Mouse (Mus musculus) frontal cortex, adult 2 months (tissue): Measurements from ENCODE around the gene Sod2. TPM values are rescaled to one million over a fixed set of nuclear protein-coding genes. Genes with fewer than 3 reads are reported as not detected.
"Not testable (repeated sequence)": the region's sequence is repeated elsewhere in the genome, so short reads cannot be mapped to it uniquely, and the experiment has no call there.

ENCODE experiments used
- DNase-seq, 2 experiments: peaks; one replicate each; pipeline ENCODE4 v3.0.0; 2022; ENCODE audit warnings: low spot score in 1 of 2; ENCODE audit errors: extremely low spot score in 1 of 2
- polyA plus RNA-seq: library from polyadenylated mRNA; depleted of rRNA; stranded (reverse); fragments of >200 nt; gene quantifications from 2 replicates; pipeline ENCODE4 v1.2.3, GENCODE M21; 2012; rRNA removed

The Sod2 gene
- polyA plus RNA-seq, 1 experiment = 261 TPM

DNA sequence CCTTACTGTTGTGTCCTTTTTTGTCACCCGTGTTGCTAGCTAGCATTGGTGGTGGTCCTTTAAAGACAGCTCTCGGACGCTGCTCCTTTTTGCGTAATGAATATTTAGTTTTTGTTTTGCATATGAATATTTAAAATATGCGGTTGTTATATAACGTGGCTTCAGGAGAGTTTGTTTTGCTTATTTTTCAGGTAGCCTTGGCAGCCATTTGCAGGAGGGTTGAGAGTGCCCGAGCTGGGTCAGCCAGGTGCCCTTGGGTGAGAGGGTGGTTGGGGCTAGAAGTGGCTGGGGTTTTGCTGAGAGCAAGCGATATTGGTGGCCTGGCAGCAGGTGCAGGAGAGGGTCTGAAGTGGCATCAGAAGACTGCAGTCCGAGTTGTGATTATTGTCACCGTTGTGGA, 1.9 kb downstream of the Sod2 start:
- DNase-seq = no peak

DNA sequence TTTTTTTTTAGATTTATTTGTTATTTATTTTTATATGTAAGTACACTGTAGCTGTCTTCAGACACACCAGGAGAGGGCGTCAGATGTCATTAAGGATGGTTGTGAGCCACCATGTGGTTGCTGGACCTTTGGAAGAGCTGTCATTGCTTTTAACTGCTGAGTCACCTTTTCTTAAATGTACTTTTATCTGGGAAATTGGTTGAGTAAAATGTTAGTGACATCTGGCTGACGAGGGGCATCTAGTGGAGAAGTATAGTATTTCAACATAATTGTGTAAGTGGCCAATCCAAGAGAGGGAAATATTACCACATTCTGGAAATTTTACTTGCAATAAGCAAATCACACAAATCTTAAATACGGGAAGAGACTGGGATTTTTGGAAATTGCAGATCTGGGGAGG, 3.2 kb downstream of the Sod2 start:
- DNase-seq = peak in 1 of 2 experiments; percentile 73

DNA sequence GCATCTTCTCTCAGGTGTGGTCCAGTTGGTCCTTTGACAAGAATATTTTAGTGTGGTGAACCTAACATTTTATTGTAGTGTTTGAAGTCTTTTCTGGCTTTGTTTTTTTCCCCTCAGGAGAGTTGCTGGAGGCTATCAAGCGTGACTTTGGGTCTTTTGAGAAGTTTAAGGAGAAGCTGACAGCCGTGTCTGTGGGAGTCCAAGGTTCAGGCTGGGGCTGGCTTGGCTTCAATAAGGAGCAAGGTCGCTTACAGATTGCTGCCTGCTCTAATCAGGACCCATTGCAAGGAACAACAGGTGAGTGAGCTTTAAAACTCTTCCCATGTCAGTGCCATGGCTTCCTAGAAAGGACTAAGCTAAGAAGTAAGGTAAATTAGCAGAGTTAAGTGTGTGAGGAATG, 6.7 kb downstream of the Sod2 start:
- DNase-seq = no peak

DNA sequence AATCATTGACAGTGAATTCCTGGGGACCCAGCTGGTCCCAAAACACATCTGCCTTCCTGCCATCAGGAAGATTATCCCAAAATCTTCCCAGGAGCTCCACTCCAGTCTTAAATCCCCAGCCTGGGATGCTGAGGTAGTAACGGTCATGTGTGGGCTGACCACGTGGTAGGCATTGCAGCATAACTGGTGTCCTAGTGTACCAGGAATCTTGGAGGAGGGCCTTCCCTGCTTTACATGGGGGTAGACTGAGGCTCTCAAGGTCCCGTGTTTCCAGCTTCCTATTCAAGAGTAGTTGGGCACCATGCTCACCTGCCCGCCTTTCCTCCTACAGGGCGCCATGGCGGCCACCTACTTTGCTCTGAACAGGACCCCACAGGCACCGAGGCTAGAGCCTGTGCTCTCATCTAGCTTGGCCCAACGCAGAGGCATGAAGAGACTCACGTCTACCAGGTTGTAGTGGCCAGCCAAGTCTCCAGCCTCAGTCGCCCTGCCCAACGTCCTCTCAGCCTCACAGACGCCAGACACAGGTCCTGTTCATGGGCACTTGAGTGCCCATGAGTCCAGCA, 30.1 kb downstream of the Sod2 start:
- not testable (repeated sequence) for DNase-seq

DNA sequence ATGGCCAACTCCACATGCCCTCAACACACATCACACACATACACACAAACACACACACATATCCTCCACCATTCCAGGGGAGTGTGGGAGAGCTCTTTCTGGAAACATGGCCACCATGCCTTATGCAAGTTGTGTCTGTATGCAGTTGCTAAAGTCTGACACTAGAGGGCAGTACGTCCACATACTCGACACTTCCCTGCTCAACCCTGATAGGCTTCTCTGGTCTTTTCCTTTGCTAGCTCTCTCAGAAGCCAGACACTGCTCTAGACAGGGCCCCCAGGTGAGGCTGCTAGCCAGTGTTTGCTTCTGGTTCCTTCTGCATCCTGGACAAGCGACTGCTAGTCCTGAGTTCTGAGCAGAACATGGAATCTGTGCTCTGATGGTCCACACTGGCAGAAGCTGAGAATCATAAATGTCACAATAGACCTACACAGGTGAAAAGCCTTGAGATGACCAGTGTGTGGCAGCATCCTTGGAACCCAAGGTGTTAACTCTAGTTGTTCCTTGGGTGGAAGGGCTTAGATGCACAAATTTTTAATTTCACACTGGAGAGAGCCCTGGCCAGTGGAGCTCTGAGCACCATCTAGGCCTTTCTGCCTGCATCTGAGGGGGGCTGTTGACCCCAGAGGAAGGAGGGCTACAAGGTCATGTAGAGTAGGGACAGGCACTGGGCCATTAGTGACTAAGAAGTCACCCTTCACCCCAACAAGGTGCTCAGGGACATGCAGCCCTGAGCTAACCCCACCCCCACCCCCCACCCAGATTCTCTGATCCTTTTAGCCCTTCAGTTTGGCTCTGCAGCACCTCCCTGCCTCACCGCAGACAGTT, 37.4 kb downstream of the Sod2 start:
- DNase-seq = peak; percentile 37 to 78

DNA sequence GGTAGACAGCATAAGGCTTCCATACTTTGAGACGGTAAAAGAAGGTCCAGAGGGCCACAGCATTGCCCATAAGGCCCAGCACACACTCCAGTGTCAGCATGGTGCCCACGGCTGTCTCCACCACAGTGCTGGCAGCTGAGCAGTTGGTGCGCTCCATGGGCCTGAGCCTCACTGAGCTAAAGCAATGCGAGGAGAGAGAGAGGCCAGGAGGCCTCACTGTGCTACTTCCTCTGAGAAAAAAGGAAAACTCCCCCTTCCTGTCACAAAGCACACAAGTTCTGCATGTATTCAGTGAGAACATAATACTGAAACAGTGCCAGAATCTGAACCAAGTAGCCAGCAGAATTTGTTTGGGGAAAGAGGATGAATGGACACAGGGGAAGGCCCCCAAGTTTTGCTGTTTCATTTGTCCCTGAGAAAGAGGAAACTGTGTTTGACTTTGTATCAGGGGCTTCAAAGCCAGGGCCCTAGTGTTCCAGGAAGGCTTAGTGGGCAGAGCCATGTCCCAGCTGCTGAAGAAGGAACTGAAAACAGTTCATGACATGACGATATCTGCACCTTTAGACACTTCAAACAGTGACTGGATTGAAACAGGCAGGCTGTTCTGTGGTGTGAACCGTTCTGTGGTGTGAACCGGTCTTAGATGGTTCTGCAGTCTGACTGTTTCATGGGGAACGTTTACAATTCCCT, 45.6 kb downstream of the Sod2 start, which contains the start of gene Gpr31b:
Gene Gpr31b, minus strand, starts transcription at position 173 of the 690 bp plus-strand sequence.
- not testable (repeated sequence) for DNase-seq

DNA sequence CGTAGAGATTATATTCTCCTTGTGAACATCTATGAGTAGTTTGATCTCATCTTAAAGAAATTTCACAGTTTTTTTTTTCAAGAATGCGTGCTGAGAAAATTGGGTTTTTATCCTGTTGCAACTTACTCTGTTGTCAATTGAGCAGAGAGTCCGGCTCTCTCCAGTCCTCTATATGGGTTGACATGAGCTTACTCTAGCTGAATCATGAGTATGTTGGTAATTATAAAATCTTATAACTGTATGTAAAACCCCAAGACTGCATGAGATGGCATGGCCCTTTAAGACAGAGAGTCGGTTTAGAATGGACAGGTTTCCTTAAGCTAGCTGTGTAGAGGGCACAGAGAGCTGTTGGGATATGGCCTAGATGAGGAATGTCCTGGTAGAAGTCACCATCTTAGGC, 54.2 kb downstream of the Sod2 start, which contains the start of gene Tcp10b:
Gene Tcp10b, plus strand, starts transcription at position 301 of the 400 bp plus-strand sequence.
- DNase-seq = not testable (repeated sequence)

DNA sequence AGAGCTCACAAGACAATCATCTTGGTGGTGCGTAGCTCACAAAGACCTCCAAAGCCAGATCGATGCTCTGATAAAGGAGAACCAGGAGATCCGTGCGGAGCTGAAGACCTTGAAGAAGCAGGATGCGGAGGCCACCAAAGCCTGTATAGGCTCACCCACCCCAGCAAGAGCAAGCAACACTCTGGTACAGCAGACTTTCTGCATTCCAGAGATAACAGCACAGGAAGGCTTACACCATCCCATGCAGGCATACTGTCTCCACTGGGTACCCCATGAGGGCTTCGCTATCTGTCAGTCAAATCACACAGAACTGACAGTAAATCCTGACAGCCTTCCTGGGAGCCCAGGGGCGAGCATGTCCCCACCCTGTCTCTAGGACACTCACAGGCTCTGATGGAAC, 56.2 kb downstream of the Sod2 start:
- not testable (repeated sequence) for DNase-seq

DNA sequence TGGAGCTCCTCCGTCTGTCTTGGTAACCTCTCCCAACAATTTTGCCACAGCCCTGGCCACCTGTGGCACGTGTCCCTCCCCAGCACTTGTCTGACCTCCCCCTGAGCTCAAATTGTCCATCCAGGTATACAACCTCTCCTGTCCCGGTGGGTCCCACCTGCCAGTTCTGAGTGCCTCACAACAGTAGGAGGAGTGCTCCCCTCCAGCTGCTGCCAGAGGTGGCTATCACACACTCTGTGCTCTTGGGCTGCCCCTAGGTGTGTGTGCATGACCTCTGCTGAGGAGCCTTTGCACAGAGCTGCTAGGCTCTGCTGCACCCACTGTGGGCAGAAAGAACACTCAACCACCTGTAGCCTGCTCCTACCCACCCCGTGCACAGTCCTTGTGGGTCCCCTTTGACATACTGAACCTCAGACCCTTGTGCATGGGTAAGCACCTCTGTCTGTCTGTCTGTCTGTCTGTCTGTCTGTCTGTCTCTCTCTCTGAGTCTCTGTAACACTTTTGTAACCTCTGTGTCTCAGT, 61.3 kb downstream of the Sod2 start:
- not testable (repeated sequence) for DNase-seq

DNA sequence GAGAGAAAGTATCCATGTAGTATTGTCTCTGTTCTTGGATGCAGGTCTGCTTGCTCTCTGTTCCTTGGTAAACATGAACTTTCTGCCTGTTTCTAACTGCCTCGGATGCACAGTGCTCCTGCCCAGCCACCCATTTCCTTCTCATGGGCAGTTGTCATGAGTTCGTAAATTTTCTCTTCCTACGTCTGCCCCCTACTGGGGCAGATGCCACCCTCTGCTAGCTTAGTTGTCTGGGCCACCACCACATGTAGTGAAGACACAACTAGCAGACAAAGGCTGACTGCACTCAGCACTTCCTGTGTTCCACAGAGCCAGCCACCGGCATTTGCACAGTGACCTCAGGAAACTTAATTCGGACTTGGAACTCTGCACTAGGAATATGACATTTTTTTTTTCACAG, 62.6 kb downstream of the Sod2 start:
- DNase-seq = not testable (repeated sequence)

Other genes with a start within 250 kb of the Sod2 start
- 12.7 and 14.8 TPM in 2 replicates for gene Igf2r, start 237.2 kb upstream of the Sod2 start, polyA plus RNA-seq
- gene Mas1, start 138.7 kb upstream of the Sod2 start, polyA plus RNA-seq = 25.8 and 34.8 TPM in 2 replicates
- 0.22 and 0.23 TPM in 2 replicates for gene Mrgprh, start 130.8 kb upstream of the Sod2 start, polyA plus RNA-seq
- gene Pnldc1, start 96.6 kb upstream of the Sod2 start, polyA plus RNA-seq = 3.8 and 4.3 TPM in 2 replicates
- gene Tcp1, start 91.1 kb upstream of the Sod2 start, polyA plus RNA-seq = 122 and 138 TPM in 2 replicates
- 55.8 and 56.9 TPM in 2 replicates for gene Mrpl18, start 90.5 kb upstream of the Sod2 start, polyA plus RNA-seq
- gene Acat3, start 66.2 kb upstream of the Sod2 start, polyA plus RNA-seq = 4.1 and 6.0 TPM in 2 replicates
- 40.0 and 45.0 TPM in 2 replicates for gene Acat2, start 46.1 kb upstream of the Sod2 start, polyA plus RNA-seq
- 53.6 and 66.9 TPM in 2 replicates for gene Wtap, start 12.7 kb upstream of the Sod2 start, polyA plus RNA-seq
- gene Gpr31b, start 45.5 kb downstream of the Sod2 start, polyA plus RNA-seq = not detected in 2 replicates
- 0.70 and 0.86 TPM in 2 replicates for gene Tcp10b, start 54.3 kb downstream of the Sod2 start, polyA plus RNA-seq
- 0.06 and 0.08 TPM in 2 replicates for gene Unc93a, start 125.0 kb downstream of the Sod2 start, polyA plus RNA-seq
- gene Smok2a, start 214.3 kb downstream of the Sod2 start, polyA plus RNA-seq = not detected in 2 replicates
- not detected in 2 replicates for gene Smok2b, start 223.4 kb downstream of the Sod2 start, polyA plus RNA-seq